Mouse (Mus musculus): ENCODE measurements at regions not wholly inside any gene's neighbourhood (a gene's known extent, or its start where the extent isn't known, plus 50 kb on each side); places are given as distances from the start of the nearest gene placed in this dataset.

- WGBS: 72% methylated on average over 19 of the region's 19 CpGs
- Histone ChIP-seq H3K9ac (no peak overlapping the region), H3K4me3 (no peak overlapping the region), H3K4me1 (no peaks in the 10 kb centered on the region), H3K9me3 (no peaks in the 10 kb centered on the region), H3K4me2 (replicated peaks) (no peak overlapping the region), H3K36me3 (no peaks in the 10 kb centered on the region), H3K27me3 (no peaks in the 10 kb centered on the region), H3K27ac (no peak overlapping the region)
- no peak for ATAC-seq (ENCODE audit: low FRiP score, low read depth)
Measured at GRCm38 (mm10) chr3:157695128-157696075, 128.7 kb downstream of the Ptger3 start.
